Mouse (Mus musculus) ES-CJ7 (cell line): ENCODE measurements around the gene Gm3727.
"Not testable (repeated sequence)": the region's sequence is repeated elsewhere in the genome, so short reads cannot be mapped to it uniquely, and the experiment has no call there.

ENCODE experiments used
- DNase-seq: peaks from one replicate; pipeline ENCODE4 v3.0.0; 2011; ENCODE audit warnings: low read depth, low spot score

Gene Gm3727

GRCm38 (mm10) chr14:7264614-7265013 lies at the start of gene Gm3727:
Gene Gm3727 (minus strand): TSS chr14:7264714.
- DNase-seq, result not testable (repeated sequence)

GRCm38 (mm10) chr14:7243498-7243897 lies 21.0 kb downstream of the Gm3727 start:
- DNase-seq, result not testable (repeated sequence)
